Comparison of ENCODE assay signal across 11 mouse cellular contexts in genomic region chr11:18753856-18754255, GRCm38 (mm10).
DNase-seq lines count a peak whose midpoint lies in the region; ATAC-seq and TF ChIP-seq lines count a peak whose summit lies in the region.
"Had no signal": no experiment of that assay in that cellular context is flagged by ENCODE, and none has a peak within 500 bp of the region (broad histone marks: within the 10 kb centered on the region; RNA-seq: fewer than 3 reads in every experiment).

No protein-coding gene starts in this region.

- no peaks in the 10 kb centered on the region for H3K27me3 ChIP-seq in kidney, adult 2 months (replicated peaks; ENCODE audit: control insufficient read depth, insufficient read depth, low read length)
- H3K27me3 ChIP-seq in hindbrain, embryonic 14.5 days (ENCODE audit: control insufficient read depth, insufficient read depth, low read length) = no peaks in the 10 kb centered on the region
- peaks cover 9% of the 10 kb centered on the region; the same call in 1 of the 2 replicates for H3K27me3 ChIP-seq in forebrain, embryonic 15.5 days

- no peaks in the 10 kb centered on the region for H3K36me3 ChIP-seq in kidney, adult 2 months (ENCODE audit: control insufficient read depth, insufficient read depth, low read length)
- H3K36me3 ChIP-seq in hindbrain, embryonic 14.5 days (replicated peaks; ENCODE audit: control insufficient read depth, insufficient read depth) = no peaks in the 10 kb centered on the region
- H3K36me3 ChIP-seq in forebrain, embryonic 15.5 days = no peaks in the 10 kb centered on the region

- H3K27ac ChIP-seq in kidney, adult 2 months (ENCODE audit: insufficient read depth, low read depth, low read length) = peak overlapping the region; percentile 26; the same call in 1 of the 2 replicates
- peak overlapping the region; percentile 82 for H3K27ac ChIP-seq in hindbrain, embryonic 14.5 days
- no peak overlapping the region for H3K27ac ChIP-seq in forebrain, embryonic 15.5 days (replicated peaks)

- H3K9me3 ChIP-seq in hindbrain, embryonic 14.5 days (ENCODE audit: control insufficient read depth, low read length) = no peaks in the 10 kb centered on the region
- no peaks in the 10 kb centered on the region for H3K9me3 ChIP-seq in forebrain, embryonic 15.5 days
- H3K9me3 ChIP-seq: megakaryocyte, embryonic 14.5 days had no signal

- ATAC-seq in hindbrain, embryonic 14.5 days (ENCODE audit: low FRiP score) = no peak; the same call in 1 of the 2 replicates
- no peak for ATAC-seq in forebrain, embryonic 15.5 days (replicated peaks)

- WGBS in kidney, adult 2 months = 20% methylated on average over 9 of the region's 9 CpGs
- WGBS in hindbrain, embryonic 14.5 days = 25% methylated on average over 9 of the region's 9 CpGs
- 37% methylated on average over 9 of the region's 9 CpGs for WGBS in forebrain, embryonic 15.5 days

- H3K4me1 ChIP-seq in kidney, adult 2 months (ENCODE audit: control insufficient read depth, insufficient read depth, low read length) = no peaks in the 10 kb centered on the region
- peaks cover 56% of the 10 kb centered on the region for H3K4me1 ChIP-seq in hindbrain, embryonic 14.5 days (replicated peaks; ENCODE audit: control insufficient read depth, insufficient read depth, low read length)
- H3K4me1 ChIP-seq in forebrain, embryonic 15.5 days = peaks cover 61% of the 10 kb centered on the region
- H3K4me1 ChIP-seq: megakaryocyte, embryonic 14.5 days had no signal

- no peak for TF ChIP-seq CTCF in kidney, adult 2 months (conservative IDR thresholded peaks at IDR 0.05; ENCODE audit: insufficient read depth, insufficient read length, low read depth, low read length)

- H3K4me2 ChIP-seq in hindbrain, embryonic 14.5 days (replicated peaks) = peak overlapping the region; percentile 43
- H3K4me2 ChIP-seq in forebrain, embryonic 15.5 days (replicated peaks) = no peak overlapping the region

- DNase-seq in kidney, adult 2 months = no peak
- no peak for DNase-seq in kidney, postnatal 36 days
- peak; percentile 57 to 79 for DNase-seq in cerebellum, postnatal 25 days
- DNase-seq in hindbrain, embryonic 14.5 days (ENCODE audit: low spot score) = peak; percentile 35
- peak; percentile 28 for DNase-seq in neural tube, embryonic 10.5 days (ENCODE audit: extremely low spot score, low spot score)
- DNase-seq in gastrocnemius, postnatal 4 days (ENCODE audit: low spot score in 2 of 2) = no peak
- no peak for DNase-seq in yolk sac, embryonic 10.5 days (ENCODE audit: low spot score)
- DNase-seq: kidney, postnatal 25 days; right cerebral cortex, postnatal 4 days had no signal

- TF ChIP-seq POLR2A in kidney, adult 2 months (IDR thresholded peaks at IDR 0.05; ENCODE audit: low read depth, low read length) = no peak

- H3K4me3 ChIP-seq in kidney, adult 2 months (ENCODE audit: insufficient read depth, low read depth, low read length) = no peak overlapping the region
- H3K4me3 ChIP-seq in hindbrain, embryonic 14.5 days (replicated peaks; ENCODE audit: low read length) = no peak overlapping the region; the same call in 1 of the 2 replicates
- no peak overlapping the region for H3K4me3 ChIP-seq in forebrain, embryonic 15.5 days
- H3K4me3 ChIP-seq: megakaryocyte, embryonic 14.5 days had no signal

- H3K9ac ChIP-seq in hindbrain, embryonic 14.5 days = peak overlapping the region; percentile 48
- H3K9ac ChIP-seq in forebrain, embryonic 15.5 days (replicated peaks) = no peak overlapping the region

Comparison
In these comparisons a context has a peak if more than half of its experiments do, and no peak if none do; other contexts are left out.
1. DNase-seq: peak in cerebellum, postnatal 25 days (2 of 2), hindbrain, embryonic 14.5 days (single experiment) and neural tube, embryonic 10.5 days (single experiment); none in kidney, adult 2 months (single experiment), kidney, postnatal 36 days (0 of 2), gastrocnemius, postnatal 4 days (0 of 2) and yolk sac, embryonic 10.5 days (single experiment).